Mouse (Mus musculus): ENCODE data around the gene Sema5b.

Sema5b gene

GRCm38 (mm10) chr16:35630470-35631183 is 89.7 kb downstream of the Sema5b start:
- peak; percentile 35 for DNase-seq (ENCODE audit: low read depth, low spot score)

GRCm38 (mm10) chr16:35633058-35633457 is 92.1 kb downstream of the Sema5b start:
- DNase-seq (ENCODE audit: low read depth, low spot score), result no peak

- DNase-seq (ENCODE audit: low read depth, low spot score), result no peak
Measured at GRCm38 (mm10) chr16:35634971-35635370, 94.0 kb downstream of the Sema5b start.

GRCm38 (mm10) chr16:35639505-35639904 is 98.6 kb downstream of the Sema5b start:
- DNase-seq (ENCODE audit: low read depth, low spot score), result no peak

- DNase-seq (ENCODE audit: low read depth, low spot score), result no peak
Measured at GRCm38 (mm10) chr16:35648862-35649261, 107.9 kb downstream of the Sema5b start.

- no peak for DNase-seq (ENCODE audit: low read depth, low spot score)
Measured at GRCm38 (mm10) chr16:35652206-35652605, 111.3 kb downstream of the Sema5b start.

GRCm38 (mm10) chr16:35652706-35653105 is 111.8 kb downstream of the Sema5b start:
- DNase-seq (ENCODE audit: low read depth, low spot score), result no peak

GRCm38 (mm10) chr16:35653951-35654350 is 113.0 kb downstream of the Sema5b start:
- DNase-seq (ENCODE audit: low read depth, low spot score), result no peak

- DNase-seq (ENCODE audit: low read depth, low spot score), result peak; percentile 49
Measured at GRCm38 (mm10) chr16:35660222-35660621, 119.3 kb downstream of the Sema5b start.

GRCm38 (mm10) chr16:35663831-35664414 is 123.0 kb downstream of the Sema5b start:
- no peak for DNase-seq (ENCODE audit: low read depth, low spot score)

GRCm38 (mm10) chr16:35664847-35665246 is 123.9 kb downstream of the Sema5b start:
- DNase-seq (ENCODE audit: low read depth, low spot score), result no peak

GRCm38 (mm10) chr16:35677511-35678113 is 136.7 kb downstream of the Sema5b start:
- no peak for DNase-seq (ENCODE audit: low read depth, low spot score)

- DNase-seq (ENCODE audit: low read depth, low spot score), result peak; percentile 85
Measured at GRCm38 (mm10) chr16:35678476-35678875, 137.5 kb downstream of the Sema5b start.

GRCm38 (mm10) chr16:35681327-35682108 is 140.6 kb downstream of the Sema5b start:
- peak; percentile 63 for DNase-seq (ENCODE audit: low read depth, low spot score)

GRCm38 (mm10) chr16:35685027-35685426 is 144.1 kb downstream of the Sema5b start:
- DNase-seq (ENCODE audit: low read depth, low spot score), result no peak

- no peak for DNase-seq (ENCODE audit: low read depth, low spot score)
Measured at GRCm38 (mm10) chr16:35686491-35686890, 145.5 kb downstream of the Sema5b start.

- DNase-seq (ENCODE audit: low read depth, low spot score), result no peak
Measured at GRCm38 (mm10) chr16:35691606-35692005, 150.7 kb downstream of the Sema5b start.

GRCm38 (mm10) chr16:35694250-35694846 is 153.4 kb downstream of the Sema5b start:
- DNase-seq (ENCODE audit: low read depth, low spot score), result no peak

GRCm38 (mm10) chr16:35696103-35696502 is 155.2 kb downstream of the Sema5b start:
- DNase-seq (ENCODE audit: low read depth, low spot score), result peak; percentile 29

GRCm38 (mm10) chr16:35701823-35702222 is 160.9 kb downstream of the Sema5b start:
- DNase-seq (ENCODE audit: low read depth, low spot score), result no peak

GRCm38 (mm10) chr16:35703763-35704679 is 163.1 kb downstream of the Sema5b start:
- DNase-seq (ENCODE audit: low read depth, low spot score), result no peak

Data from ZHBTc4 (cell line).